Mouse (Mus musculus) liver, embryonic 11.5 days (tissue): ENCODE data around the gene Hfe. TPM values are rescaled to one million over a fixed set of nuclear protein-coding genes. Genes with fewer than 3 reads are reported as not detected.
"Not testable (repeated sequence)": the region's sequence is repeated elsewhere in the genome, so short reads cannot be mapped to it uniquely, and the experiment has no call there.

Experiments used
- ATAC-seq: fragments of 200-750 bp; cut with Nextera tagmentation; replicated peaks from 2 replicates; pipeline ENCODE4 v1.8.0; 2017; ENCODE audit warnings: moderate number of reproducible peaks, mild to moderate bottlenecking, moderate TSS enrichment, moderate library complexity; ENCODE audit not compliant: low FRiP score
- DNase-seq: peaks from one replicate; pipeline ENCODE4 v3.0.0-alpha.2; 2017; ENCODE audit warnings: low spot score
- H3K27ac ChIP-seq: fragments of 300-500 bp; sonication (generic); 2 replicates; pipeline ENCODE4 v1.5.1; 2014; ENCODE audit warnings: mild to moderate bottlenecking, low read depth, low read length, control low read depth
- H3K27me3 ChIP-seq: fragments of 300-500 bp; sonication (generic); replicated peaks from 2 replicates; pipeline ENCODE4 v1.6.1; 2014; ENCODE audit warnings: low read length, mixed read lengths; ENCODE audit not compliant: control insufficient read depth, insufficient read depth
- H3K36me3 ChIP-seq: fragments of 300-500 bp; sonication (generic); 2 replicates; pipeline ENCODE4 v1.6.1; 2014; ENCODE audit warnings: mild to moderate bottlenecking, low read length, moderate library complexity, mixed read lengths; ENCODE audit not compliant: control insufficient read depth, insufficient read depth
- H3K4me1 ChIP-seq: fragments of 300-500 bp; sonication (generic); replicated peaks from 2 replicates; pipeline ENCODE4 v1.6.1; 2014; ENCODE audit warnings: low read length, mixed read lengths; ENCODE audit not compliant: control insufficient read depth, insufficient read depth
- H3K4me2 ChIP-seq: fragments of 300-500 bp; sonication (generic); 2 replicates; pipeline ENCODE4 v1.6.1; 2014; ENCODE audit warnings: mild to moderate bottlenecking, control low read depth, moderate library complexity
- H3K4me3 ChIP-seq: fragments of 300-500 bp; sonication (generic); 2 replicates; pipeline ENCODE4 v1.5.1; 2014; ENCODE audit warnings: low read depth, low read length, control low read depth
- H3K9ac ChIP-seq: fragments of 300-500 bp; sonication (generic); 2 replicates; pipeline ENCODE4 v1.6.1; 2014; ENCODE audit warnings: low read depth, low read length, control low read depth
- H3K9me3 ChIP-seq: fragments of 300-500 bp; sonication (generic); 2 replicates; pipeline ENCODE4 v1.6.1; 2016; ENCODE audit warnings: low read length, inconsistent platforms, mixed read lengths; ENCODE audit not compliant: control insufficient read depth
- WGBS: fragments of 180-500 bp; shearing (Covaris S2); extraction: QIAGEN DNeasy Blood & Tissue Kit; methylation state at CpG from one replicate; pipeline ENCODE4 v1.1.7; 2014; 5-methylcytosine and 5-hydroxymethylcytosine counted together
- polyA plus RNA-seq: library from polyadenylated mRNA; unstranded; fragments of >200 nt; fragmentation: Nextera tagmentation; extraction: Ambion mirVana; gene quantifications from 2 replicates; pipeline ENCODE4 v1.2.1, GENCODE M21; 2014

The Hfe gene
- polyA plus RNA-seq, 1 experiment from 2014 or later, result 6.1 TPM

DNA sequence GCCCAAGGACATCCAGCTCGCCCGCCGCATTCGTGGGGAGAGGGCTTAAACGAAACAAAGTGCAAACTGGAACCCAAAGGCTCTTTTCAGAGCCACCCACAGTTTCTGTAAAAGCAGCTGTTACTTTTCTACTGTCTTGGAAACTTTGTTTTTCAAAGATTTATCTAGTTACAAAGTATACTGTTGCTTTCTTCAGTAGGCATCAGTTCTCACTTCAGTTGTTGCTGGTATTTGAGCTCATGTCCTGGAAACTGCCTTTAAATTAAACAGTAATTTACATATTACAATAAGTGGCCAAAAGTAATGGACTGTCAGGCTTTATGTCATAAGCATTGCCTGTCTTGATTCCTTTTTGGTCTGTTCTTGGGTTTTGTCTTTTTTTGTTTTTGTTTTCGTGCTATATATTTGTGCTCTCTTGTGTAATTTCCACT is 42.1 kb upstream of the Hfe start:
- peaks cover 18% of the 10 kb centered on the region for H3K4me1 ChIP-seq
- WGBS, result 4% methylated on average over 6 of the region's 6 CpGs
- peak overlapping the region; percentile 47 for H3K4me3 ChIP-seq
- H3K9me3 ChIP-seq, result no peaks in the 10 kb centered on the region
- H3K27ac ChIP-seq, result peak overlapping the region; percentile 86
- H3K36me3 ChIP-seq, result no peaks in the 10 kb centered on the region
- DNase-seq (no peak), ATAC-seq (no peak)
- H3K27me3 ChIP-seq, result no peaks in the 10 kb centered on the region
- H3K4me2 ChIP-seq, result peak overlapping the region; percentile 57
- peak overlapping the region; percentile 82 for H3K9ac ChIP-seq

DNA sequence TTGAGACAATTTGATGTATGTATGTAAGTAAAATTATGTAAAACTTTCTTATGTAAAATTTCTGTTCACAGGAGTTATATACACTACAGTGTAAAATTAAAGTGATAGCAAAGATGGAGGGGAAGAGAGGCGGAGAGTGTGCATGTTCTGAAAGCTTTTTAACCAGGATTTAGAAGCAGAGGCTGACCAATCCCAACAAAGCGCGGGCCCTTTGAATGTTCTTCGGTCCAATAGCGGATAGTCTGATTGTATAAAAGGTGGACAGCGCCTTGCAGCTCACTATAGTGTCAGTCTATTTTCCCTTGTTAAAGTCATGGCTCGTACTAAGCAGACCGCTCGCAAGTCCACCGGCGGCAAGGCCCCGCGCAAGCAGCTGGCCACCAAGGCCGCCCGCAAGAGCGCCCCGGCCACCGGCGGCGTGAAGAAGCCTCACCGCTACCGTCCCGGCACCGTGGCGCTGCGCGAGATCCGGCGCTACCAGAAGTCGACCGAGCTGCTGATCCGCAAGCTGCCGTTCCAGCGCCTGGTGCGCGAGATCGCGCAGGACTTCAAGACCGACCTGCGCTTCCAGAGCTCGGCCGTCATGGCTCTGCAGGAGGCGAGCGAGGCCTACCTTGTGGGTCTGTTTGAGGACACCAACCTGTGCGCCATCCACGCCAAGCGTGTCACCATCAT is 41.5 kb upstream of the Hfe start, which contains the start of gene Hist1h3b:
Hist1h3b (plus strand) TSS at position 201 of the 675 bp plus-strand sequence.
- ATAC-seq (peak; percentile 85), DNase-seq (peak; percentile 85)
- WGBS, result 1% methylated on average over 16 of the region's 47 CpGs
- H3K9ac ChIP-seq, result peak within 1 kb of the TSS; percentile 84
- H3K27ac ChIP-seq, result peak within 1 kb of the TSS; percentile 94
- not testable (repeated sequence) for H3K9me3 ChIP-seq, H3K36me3 ChIP-seq, H3K27me3 ChIP-seq
- H3K4me3 ChIP-seq, result peak within 1 kb of the TSS; percentile 47
- H3K4me2 ChIP-seq, result peak within 1 kb of the TSS; percentile 58
- peaks cover 16% of the 10 kb centered on the region for H3K4me1 ChIP-seq

DNA sequence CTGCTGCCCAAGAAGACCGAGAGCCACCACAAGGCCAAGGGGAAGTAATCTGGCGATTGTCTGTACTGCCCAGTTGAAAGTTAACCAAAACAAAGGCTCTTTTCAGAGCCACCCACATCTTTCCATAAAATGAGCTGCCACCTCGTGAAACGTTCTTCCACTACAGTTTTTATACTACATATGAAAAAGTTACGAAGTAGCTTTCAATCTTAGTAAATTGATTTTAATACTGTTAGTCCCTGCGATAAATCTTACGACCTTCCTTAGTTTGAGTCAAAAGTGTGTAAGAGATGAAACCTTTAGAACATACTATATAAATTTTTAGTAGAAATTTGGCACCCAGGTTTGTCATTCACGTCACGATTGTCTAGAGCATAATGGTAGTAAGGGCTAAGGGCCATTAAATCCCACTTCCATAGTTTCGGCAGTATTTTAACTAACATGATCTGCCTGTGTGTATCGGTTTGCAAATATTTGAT is 40.9 kb upstream of the Hfe start:
- no peaks in the 10 kb centered on the region for H3K27me3 ChIP-seq
- no peak for DNase-seq
- no peaks in the 10 kb centered on the region for H3K36me3 ChIP-seq
- H3K27ac ChIP-seq, result peak overlapping the region; percentile 94
- H3K9ac ChIP-seq, result peak overlapping the region; percentile 84
- peak overlapping the region; percentile 43 for H3K4me3 ChIP-seq
- H3K4me1 ChIP-seq, result peaks cover 15% of the 10 kb centered on the region
- H3K9me3 ChIP-seq, result no peaks in the 10 kb centered on the region
- WGBS, result 1% methylated on average over 11 of the region's 11 CpGs
- H3K4me2 ChIP-seq, result peak overlapping the region; percentile 58
- ATAC-seq, result peak; percentile 10

DNA sequence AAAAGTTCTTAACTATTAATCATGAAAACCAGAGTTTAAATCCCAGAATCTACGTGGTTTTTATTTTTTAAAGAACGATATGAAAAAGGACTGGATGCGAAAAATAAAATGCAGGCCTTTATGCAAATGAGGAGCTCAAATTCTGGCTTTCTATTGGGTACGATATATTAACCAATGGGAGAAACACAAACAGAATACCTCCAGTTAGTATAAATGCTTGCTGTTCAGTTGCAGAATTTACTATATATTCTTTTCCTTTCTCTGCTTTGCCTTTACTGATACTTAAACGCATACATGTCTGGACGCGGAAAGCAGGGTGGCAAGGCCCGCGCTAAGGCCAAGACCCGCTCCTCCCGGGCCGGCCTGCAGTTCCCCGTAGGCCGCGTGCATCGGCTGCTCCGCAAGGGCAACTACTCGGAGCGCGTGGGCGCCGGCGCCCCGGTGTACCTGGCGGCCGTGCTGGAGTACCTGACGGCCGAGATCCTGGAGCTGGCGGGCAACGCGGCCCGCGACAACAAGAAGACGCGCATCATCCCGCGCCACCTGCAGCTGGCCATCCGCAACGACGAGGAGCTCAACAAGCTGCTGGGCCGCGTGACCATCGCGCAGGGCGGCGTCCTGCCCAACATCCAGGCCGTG is 40.3 kb upstream of the Hfe start, which contains the start of gene Hist1h2ab:
Hist1h2ab (plus strand) TSS at position 288 of the 639 bp plus-strand sequence.
- under 1% methylated on average over 25 of the region's 47 CpGs for WGBS
- H3K4me1 ChIP-seq, result peaks cover 15% of the 10 kb centered on the region

DNA sequence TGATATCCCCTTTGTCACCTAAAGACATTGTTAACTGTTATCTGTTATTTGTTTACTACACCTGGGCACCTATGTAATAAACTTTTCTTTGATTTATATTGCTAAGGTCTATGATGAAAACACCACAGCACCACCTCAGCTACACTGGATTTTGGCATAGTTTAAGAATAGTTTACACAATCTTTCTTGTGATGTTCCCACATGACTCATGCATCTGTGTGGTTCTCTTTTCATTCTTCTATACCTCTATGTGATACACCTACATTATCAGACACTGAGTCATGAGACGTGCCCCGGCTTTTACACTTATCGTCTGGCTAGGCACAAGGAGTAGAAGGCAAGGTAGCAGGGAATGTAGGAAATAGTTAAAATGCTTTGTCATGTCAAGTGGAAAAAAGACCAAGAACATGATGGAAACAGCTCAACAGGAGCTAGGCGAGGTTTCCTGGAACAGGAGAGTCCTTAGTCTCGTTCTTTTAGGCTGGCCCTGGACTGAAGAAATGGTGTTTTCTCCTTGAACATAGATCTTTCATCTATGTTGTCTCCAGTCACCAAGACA is 39.0 kb upstream of the Hfe start:
- H3K27me3 ChIP-seq, result no peaks in the 10 kb centered on the region
- H3K9ac ChIP-seq, result no peak overlapping the region
- H3K9me3 ChIP-seq, result no peaks in the 10 kb centered on the region
- 83% methylated on average over 5 of the region's 5 CpGs for WGBS
- peak overlapping the region; percentile 94 for H3K27ac ChIP-seq
- no peak for ATAC-seq
- no peak overlapping the region for H3K4me3 ChIP-seq
- no peak for DNase-seq
- H3K36me3 ChIP-seq, result no peaks in the 10 kb centered on the region
- no peak overlapping the region for H3K4me2 ChIP-seq
- H3K4me1 ChIP-seq, result peaks cover 13% of the 10 kb centered on the region

More for the DNA sequence above, 40.3 kb upstream of the Hfe start, which contains the start of gene Hist1h2ab:
- not testable (repeated sequence) for H3K9me3 ChIP-seq, H3K27me3 ChIP-seq, H3K36me3 ChIP-seq
- DNase-seq (peak; percentile 82), ATAC-seq (peak; percentile 44)
- H3K4me3 ChIP-seq, result peak within 1 kb of the TSS; percentile 43
- peak within 1 kb of the TSS; percentile 94 for H3K27ac ChIP-seq
- H3K4me2 ChIP-seq, result peak within 1 kb of the TSS; percentile 58
- H3K9ac ChIP-seq, result peak within 1 kb of the TSS; percentile 84

DNA sequence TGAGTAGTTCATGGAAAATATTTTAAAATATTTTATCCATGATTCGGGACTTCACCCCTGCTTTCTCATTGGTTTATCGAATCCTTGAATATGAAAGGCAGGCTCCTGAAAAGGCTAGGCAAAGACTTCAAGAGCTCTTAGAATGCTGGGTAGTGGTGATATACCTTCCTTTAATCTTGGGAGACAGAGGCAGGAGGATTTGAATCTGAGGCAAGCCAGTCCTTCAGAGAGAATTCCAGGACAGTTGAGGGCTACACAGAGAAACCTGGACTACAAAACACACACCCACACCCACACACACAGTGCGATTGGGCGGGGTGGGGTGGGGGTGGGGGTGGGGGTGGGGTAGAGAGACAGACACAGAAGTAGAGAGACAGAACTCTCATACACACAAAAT is 37.2 kb upstream of the Hfe start:
- peak overlapping the region; percentile 16; the same call in 1 of the 2 replicates for H3K4me3 ChIP-seq

DNA sequence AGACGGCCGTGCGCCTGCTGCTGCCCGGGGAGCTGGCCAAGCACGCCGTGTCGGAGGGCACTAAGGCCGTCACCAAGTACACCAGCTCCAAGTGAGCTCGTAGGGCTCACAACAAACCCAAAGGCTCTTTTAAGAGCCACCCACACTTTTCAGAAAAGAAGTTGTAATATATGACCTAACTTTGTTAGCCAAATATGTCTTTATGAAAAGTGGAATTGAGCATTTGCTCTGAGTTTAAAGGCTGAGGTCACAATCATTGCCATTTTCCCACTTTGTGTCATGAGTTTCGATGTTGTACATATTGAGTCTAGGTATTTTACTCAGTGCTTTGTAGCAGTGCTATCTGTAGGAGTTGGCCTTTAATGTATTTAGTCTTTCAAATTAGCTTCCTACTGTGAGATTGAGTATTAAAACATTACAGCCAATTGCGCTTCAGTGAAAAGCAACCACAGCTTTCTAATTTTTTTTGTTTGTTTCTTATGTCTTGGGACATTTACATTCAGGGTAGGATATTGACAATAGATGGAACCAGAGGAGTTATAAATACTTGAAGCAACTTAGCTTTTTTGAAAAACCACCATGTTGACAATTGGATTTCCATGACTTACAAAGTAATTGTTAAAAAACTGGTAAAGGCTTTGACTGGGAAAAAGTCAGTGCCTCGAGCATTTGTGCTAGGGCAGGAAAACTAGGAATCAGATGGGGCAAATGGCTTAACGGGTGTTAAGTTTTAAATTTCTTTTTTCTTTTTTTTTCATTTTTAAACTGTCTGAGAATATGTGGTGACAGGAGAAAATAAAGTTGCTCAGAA is 36.6 kb upstream of the Hfe start:
- Histone ChIP-seq H3K9ac (peak overlapping the region; percentile 74), H3K4me1 (peaks cover 11% of the 10 kb centered on the region), H3K27me3 (no peaks in the 10 kb centered on the region), H3K36me3 (no peaks in the 10 kb centered on the region), H3K4me3 (peak overlapping the region; percentile 16), H3K4me2 (peak overlapping the region; percentile 60), H3K9me3 (no peaks in the 10 kb centered on the region), H3K27ac (peak overlapping the region; percentile 100)
- ATAC-seq, result peak; percentile 8
- DNase-seq, result no peak
- 7% methylated on average over 11 of the region's 13 CpGs for WGBS

More for the DNA sequence above, 37.2 kb upstream of the Hfe start:
- no peaks in the 10 kb centered on the region for H3K36me3 ChIP-seq
- H3K4me2 ChIP-seq, result peak overlapping the region; percentile 60
- peak overlapping the region; percentile 74 for H3K9ac ChIP-seq
- no peak for ATAC-seq
- no peaks in the 10 kb centered on the region for H3K27me3 ChIP-seq
- peaks cover 11% of the 10 kb centered on the region for H3K4me1 ChIP-seq
- DNase-seq, result no peak
- WGBS, result 5% methylated on average over 4 of the region's 4 CpGs
- peak overlapping the region; percentile 100 for H3K27ac ChIP-seq
- no peaks in the 10 kb centered on the region for H3K9me3 ChIP-seq
